Mouse (Mus musculus) thymus, adult 2 months (tissue): Measurements from ENCODE around the gene Gp2.

Experiments
- CTCF ChIP-seq: fragments of 200-500 bp; IDR thresholded peaks from 2 replicates; pipeline ENCODE4 v1.5.1; 2012; ENCODE audit warnings: mild to moderate bottlenecking, control low read depth, low read length, moderate library complexity, borderline replicate concordance; ENCODE audit not compliant: control insufficient read depth, poor library complexity, insufficient read depth; ENCODE audit errors: extremely low read depth
- POLR2A ChIP-seq: fragments of 200-500 bp; IDR thresholded peaks from 2 replicates; pipeline ENCODE4 v1.6.1; 2012; ENCODE audit warnings: mild to moderate bottlenecking, low read length, control low read depth, moderate library complexity; ENCODE audit not compliant: control insufficient read depth, poor library complexity, insufficient read depth; ENCODE audit errors: extremely low read depth

DNA sequence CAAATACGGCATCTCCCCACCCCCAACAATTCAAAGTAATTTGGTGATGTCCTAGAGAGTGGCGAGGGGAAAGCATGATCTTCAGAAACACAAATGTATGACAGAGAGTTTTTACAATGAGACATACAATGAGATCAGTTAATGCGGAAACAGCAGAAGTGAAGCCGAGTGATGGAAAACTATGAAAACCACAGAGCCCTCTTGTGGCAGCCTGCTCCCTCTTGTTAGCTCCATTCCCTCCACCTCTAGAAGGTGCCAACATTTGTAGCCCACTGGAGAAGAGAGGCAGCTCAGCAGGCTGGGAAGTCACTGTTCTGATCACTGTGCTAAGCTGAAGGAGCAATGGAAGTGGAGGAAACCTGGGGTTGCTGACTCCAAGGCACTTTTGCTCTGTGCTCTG is 15.2 kb downstream of the Gp2 start:
- TF ChIP-seq POLR2A = no peak
- no peak for TF ChIP-seq CTCF
